Mouse (Mus musculus) heart, embryonic 11.5 days (tissue): ENCODE measurements at regions not wholly inside any gene's neighbourhood (a gene's known extent, or its start where the extent isn't known, plus 50 kb on each side); places are given as distances from the start of the nearest gene placed in this dataset.

Source experiments
- ATAC-seq: fragments of 200-750 bp; cut with Nextera tagmentation; replicated peaks from 2 replicates; pipeline ENCODE4 v1.8.0; 2017; ENCODE audit warnings: moderate library complexity; ENCODE audit not compliant: insufficient number of reproducible peaks, low FRiP score, low TSS enrichment
- H3K27ac ChIP-seq: fragments of 300-500 bp; sonication (generic); 2 replicates; pipeline ENCODE4 v1.5.1; 2014; ENCODE audit warnings: mild to moderate bottlenecking, low read depth, low read length
- H3K27me3 ChIP-seq: fragments of 300-500 bp; sonication (generic); 2 replicates; pipeline ENCODE4 v1.6.1; 2014; ENCODE audit warnings: mild to moderate bottlenecking, low read length, mixed read lengths; ENCODE audit not compliant: control insufficient read depth, insufficient read depth
- H3K36me3 ChIP-seq: fragments of 300-500 bp; sonication (generic); 2 replicates; pipeline ENCODE4 v1.6.1; 2014; ENCODE audit warnings: mild to moderate bottlenecking, low read length, moderate library complexity, mixed read lengths; ENCODE audit not compliant: control insufficient read depth, insufficient read depth
- H3K4me1 ChIP-seq: fragments of 300-500 bp; sonication (generic); 2 replicates; pipeline ENCODE4 v1.6.1; 2014; ENCODE audit warnings: low read length; ENCODE audit not compliant: control insufficient read depth, insufficient read depth
- H3K4me2 ChIP-seq: fragments of 300-500 bp; sonication (generic); 2 replicates; pipeline ENCODE4 v1.6.1; 2014; ENCODE audit warnings: mild to moderate bottlenecking, moderate library complexity
- H3K4me3 ChIP-seq: fragments of 300-500 bp; sonication (generic); 2 replicates; pipeline ENCODE4 v1.5.1; 2014; ENCODE audit warnings: low read depth, low read length
- H3K9ac ChIP-seq: fragments of 300-500 bp; sonication (generic); 2 replicates; pipeline ENCODE4 v1.6.1; 2014; ENCODE audit warnings: mild to moderate bottlenecking, low read depth, low read length, moderate library complexity
- H3K9me3 ChIP-seq: fragments of 300-500 bp; sonication (generic); replicated peaks from 2 replicates; pipeline ENCODE4 v1.6.1; 2016; ENCODE audit warnings: low read length; ENCODE audit not compliant: control insufficient read depth
- WGBS: fragments of 180-500 bp; shearing (Covaris S2); extraction: QIAGEN DNeasy Blood & Tissue Kit; methylation state at CpG from one replicate; pipeline ENCODE4 v1.1.7; 2014; ENCODE audit not compliant: insufficient replicate concordance; 5-methylcytosine and 5-hydroxymethylcytosine counted together

GRCm38 (mm10) chr10:96309766-96310165 lies 173.4 kb downstream of the Gm5426 start:
- no peak overlapping the region for H3K9ac ChIP-seq
- ATAC-seq = no peak
- H3K9me3 ChIP-seq = no peaks in the 10 kb centered on the region
- no peak overlapping the region for H3K4me2 ChIP-seq
- 62% methylated on average over 4 of the region's 4 CpGs for WGBS
- H3K4me1 ChIP-seq = no peaks in the 10 kb centered on the region
- no peaks in the 10 kb centered on the region for H3K27me3 ChIP-seq
- no peak overlapping the region for H3K4me3 ChIP-seq
- no peak overlapping the region for H3K27ac ChIP-seq
- no peaks in the 10 kb centered on the region for H3K36me3 ChIP-seq

- Histone ChIP-seq H3K36me3 (no peaks in the 10 kb centered on the region), H3K27ac (no peak overlapping the region), H3K4me1 (no peaks in the 10 kb centered on the region), H3K4me2 (no peak overlapping the region), H3K9ac (no peak overlapping the region), H3K27me3 (no peaks in the 10 kb centered on the region), H3K4me3 (no peak overlapping the region), H3K9me3 (no peaks in the 10 kb centered on the region)
- 82% methylated on average over 1 of the region's 1 CpGs for WGBS
- ATAC-seq = no peak
Observed at GRCm38 (mm10) chr10:96325297-96325696, 188.9 kb downstream of the Gm5426 start.

- Histone ChIP-seq H3K4me3 (no peak overlapping the region), H3K9me3 (no peaks in the 10 kb centered on the region), H3K4me1 (no peaks in the 10 kb centered on the region), H3K27me3 (no peaks in the 10 kb centered on the region), H3K27ac (no peak overlapping the region), H3K4me2 (no peak overlapping the region), H3K36me3 (no peaks in the 10 kb centered on the region), H3K9ac (no peak overlapping the region)
- ATAC-seq = no peak
- WGBS = 81% methylated on average over 6 of the region's 6 CpGs
Observed at GRCm38 (mm10) chr10:96330639-96331487, 194.5 kb downstream of the Gm5426 start.

- no peak overlapping the region for H3K27ac ChIP-seq
- ATAC-seq = no peak
Observed at GRCm38 (mm10) chr10:96332731-96333201, 196.4 kb downstream of the Gm5426 start.

GRCm38 (mm10) chr10:96333224-96333623 lies 196.8 kb downstream of the Gm5426 start:
- 61% methylated on average over 6 of the region's 6 CpGs for WGBS
- H3K4me1 ChIP-seq = no peaks in the 10 kb centered on the region
- no peaks in the 10 kb centered on the region for H3K27me3 ChIP-seq
- H3K4me3 ChIP-seq = no peak overlapping the region
- H3K4me2 ChIP-seq = no peak overlapping the region
- H3K36me3 ChIP-seq = no peaks in the 10 kb centered on the region
- H3K9me3 ChIP-seq = no peaks in the 10 kb centered on the region
- no peak overlapping the region for H3K27ac ChIP-seq
- no peak for ATAC-seq
- H3K9ac ChIP-seq = no peak overlapping the region

More at GRCm38 (mm10) chr10:96332731-96333201, 196.4 kb downstream of the Gm5426 start:
- Histone ChIP-seq H3K4me1 (no peaks in the 10 kb centered on the region), H3K36me3 (no peaks in the 10 kb centered on the region), H3K4me2 (no peak overlapping the region), H3K4me3 (no peak overlapping the region), H3K9ac (no peak overlapping the region), H3K9me3 (no peaks in the 10 kb centered on the region), H3K27me3 (no peaks in the 10 kb centered on the region)
- 75% methylated on average over 10 of the region's 10 CpGs for WGBS

- H3K4me1 ChIP-seq = no peaks in the 10 kb centered on the region
- no peak overlapping the region for H3K27ac ChIP-seq
- no peak overlapping the region for H3K4me2 ChIP-seq
- H3K36me3 ChIP-seq = no peaks in the 10 kb centered on the region
- 89% methylated on average over 3 of the region's 3 CpGs for WGBS
- no peaks in the 10 kb centered on the region for H3K9me3 ChIP-seq
- H3K27me3 ChIP-seq = no peaks in the 10 kb centered on the region
- H3K9ac ChIP-seq = no peak overlapping the region
- H3K4me3 ChIP-seq = no peak overlapping the region
- no peak for ATAC-seq
Observed at GRCm38 (mm10) chr10:96336271-96336670, 199.9 kb downstream of the Gm5426 start.

GRCm38 (mm10) chr10:96337088-96337666 lies 200.8 kb downstream of the Gm5426 start:
- Histone ChIP-seq H3K9me3 (no peaks in the 10 kb centered on the region), H3K9ac (no peak overlapping the region), H3K4me3 (no peak overlapping the region), H3K4me1 (no peaks in the 10 kb centered on the region), H3K27me3 (no peaks in the 10 kb centered on the region), H3K27ac (no peak overlapping the region), H3K36me3 (no peaks in the 10 kb centered on the region), H3K4me2 (no peak overlapping the region)
- ATAC-seq = no peak
- 76% methylated on average over 9 of the region's 9 CpGs for WGBS

- 65% methylated on average over 7 of the region's 7 CpGs for WGBS
- Histone ChIP-seq H3K9me3 (no peaks in the 10 kb centered on the region), H3K4me3 (no peak overlapping the region), H3K27ac (no peak overlapping the region), H3K9ac (no peak overlapping the region), H3K4me2 (no peak overlapping the region), H3K36me3 (no peaks in the 10 kb centered on the region), H3K27me3 (no peaks in the 10 kb centered on the region), H3K4me1 (no peaks in the 10 kb centered on the region)
- ATAC-seq = no peak
Observed at GRCm38 (mm10) chr10:96337797-96338608, 201.6 kb downstream of the Gm5426 start.
